Mouse (Mus musculus) heart, adult 9 months (tissue): ENCODE data around the gene Pttg1.

Experiments used
- DNase-seq, 2 experiments: peaks; one replicate each; pipeline ENCODE4 v3.0.0; 2022; ENCODE audit warnings: low spot score in 2 of 2

Pttg1 gene

GRCm38 (mm10) chr11:43377083-43377850, 48.8 kb downstream of the Pttg1 start:
- DNase-seq, result no peak

- no peak for DNase-seq
These were observed 49.5 kb downstream of the Pttg1 start for GRCm38 (mm10) chr11:43376598-43376997.

GRCm38 (mm10) chr11:43374956-43375355, 51.1 kb downstream of the Pttg1 start:
- no peak for DNase-seq

- no peak for DNase-seq
These were observed 52.7 kb downstream of the Pttg1 start for GRCm38 (mm10) chr11:43373367-43373766.

GRCm38 (mm10) chr11:43371807-43372206, 54.2 kb downstream of the Pttg1 start:
- no peak for DNase-seq
